ENCODE assay signal across 16 mouse cellular contexts in the genomic region with DNA sequence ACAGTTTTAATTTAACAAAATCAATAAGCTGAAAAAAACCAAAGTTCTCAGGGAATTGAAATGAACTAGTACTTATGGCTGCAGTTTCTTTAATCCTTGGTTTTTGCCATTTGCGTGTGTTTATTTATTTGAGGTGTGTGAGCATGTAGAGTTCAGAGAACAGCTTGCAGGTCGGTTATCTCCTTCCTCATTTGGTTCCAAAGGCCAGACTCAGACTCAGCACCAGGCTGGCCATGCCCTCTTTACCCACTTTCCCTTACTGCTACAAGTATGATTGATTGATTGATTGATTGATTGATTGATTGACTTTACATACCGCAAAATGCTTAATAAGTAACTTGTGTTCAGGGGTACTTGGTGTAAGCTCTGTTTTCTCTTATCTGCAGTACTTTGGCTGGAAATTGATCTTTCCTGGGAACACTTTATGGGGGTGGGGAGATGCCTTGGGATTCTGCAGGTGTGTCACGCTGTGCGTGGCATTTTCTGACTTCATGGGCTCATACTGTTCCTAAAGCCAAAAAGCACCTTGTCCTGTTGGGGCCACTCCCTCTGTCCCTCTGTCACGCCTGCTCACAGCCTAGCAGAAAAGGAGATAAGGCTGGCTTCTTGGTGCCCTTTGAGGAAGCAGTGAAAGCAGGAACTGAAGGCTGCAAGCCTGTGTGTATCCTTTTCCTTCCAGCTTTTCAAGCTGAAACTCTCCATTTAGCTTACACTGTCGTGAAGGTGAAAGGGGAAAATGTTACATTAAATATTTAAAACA.
DNase-seq lines count a peak whose midpoint lies in the region; ATAC-seq and TF ChIP-seq lines count a peak whose summit lies in the region.
"Had no signal": no experiment of that assay in that cellular context is flagged by ENCODE, and none has a peak within 500 bp of the region (broad histone marks: within the 10 kb centered on the region; RNA-seq: fewer than 3 reads in every experiment).

No protein-coding gene starts in this region.

- no peak overlapping the region for H3K4me2 ChIP-seq in forebrain, postnatal 0 days (ENCODE audit: low read depth)
- H3K4me2 ChIP-seq in intestine, embryonic 14.5 days (ENCODE audit: low read length), result no peak overlapping the region
- H3K4me2 ChIP-seq in liver, embryonic 14.5 days (ENCODE audit: low read depth), result peak overlapping the region; percentile 44
- H3K4me2 ChIP-seq in stomach, embryonic 15.5 days, result no peak overlapping the region
- H3K4me2 ChIP-seq: neural tube, embryonic 13.5 days had no signal

- TF ChIP-seq CTCF in forebrain, postnatal 0 days (IDR thresholded peaks at IDR 0.05; ENCODE audit: low read depth), result no peak
- no peak for TF ChIP-seq CTCF in liver, embryonic 14.5 days (IDR thresholded peaks at IDR 0.05; ENCODE audit: low read depth)

- H3K9me3 ChIP-seq in forebrain, postnatal 0 days (ENCODE audit: low read length), result no peaks in the 10 kb centered on the region
- no peaks in the 10 kb centered on the region for H3K9me3 ChIP-seq in forebrain, embryonic 10.5 days
- H3K9me3 ChIP-seq in intestine, embryonic 14.5 days (ENCODE audit: control insufficient read depth, low read length), result no peaks in the 10 kb centered on the region
- H3K9me3 ChIP-seq in liver, embryonic 14.5 days (ENCODE audit: control insufficient read depth, low read length), result no peaks in the 10 kb centered on the region
- H3K9me3 ChIP-seq in stomach, embryonic 15.5 days, result no peaks in the 10 kb centered on the region
- H3K9me3 ChIP-seq: hindbrain, embryonic 10.5 days; neural tube, embryonic 13.5 days had no signal

- H3K27me3 ChIP-seq in forebrain, postnatal 0 days (ENCODE audit: insufficient read depth, low read length), result no peaks in the 10 kb centered on the region
- H3K27me3 ChIP-seq in forebrain, embryonic 10.5 days (ENCODE audit: poor library complexity, severe bottlenecking), result no peaks in the 10 kb centered on the region
- no peaks in the 10 kb centered on the region for H3K27me3 ChIP-seq in intestine, embryonic 14.5 days (replicated peaks; ENCODE audit: control insufficient read depth, insufficient read depth, low read length)
- no peaks in the 10 kb centered on the region for H3K27me3 ChIP-seq in liver, embryonic 14.5 days (ENCODE audit: control insufficient read depth, insufficient read depth, low read length)
- no peaks in the 10 kb centered on the region for H3K27me3 ChIP-seq in stomach, embryonic 15.5 days (replicated peaks)
- H3K27me3 ChIP-seq: neural tube, embryonic 13.5 days had no signal

- 0 out of 2 replicates have a peak overlapping the region, but pooled peaks have one; percentile 35 for H3K27ac ChIP-seq in forebrain, postnatal 0 days (ENCODE audit: low read depth, low read length)
- H3K27ac ChIP-seq in forebrain, embryonic 10.5 days, result no peak overlapping the region
- no peak overlapping the region for H3K27ac ChIP-seq in intestine, embryonic 14.5 days (ENCODE audit: low read depth)
- H3K27ac ChIP-seq in liver, embryonic 14.5 days, result no peak overlapping the region
- peak overlapping the region; percentile 31; the same call in 1 of the 2 replicates for H3K27ac ChIP-seq in stomach, embryonic 15.5 days
- H3K27ac ChIP-seq: hindbrain, embryonic 10.5 days; neural tube, embryonic 13.5 days had no signal

- H3K4me1 ChIP-seq in forebrain, postnatal 0 days (ENCODE audit: insufficient read depth), result peaks cover 16% of the 10 kb centered on the region; the same call in 1 of the 2 replicates
- peaks cover 18% of the 10 kb centered on the region for H3K4me1 ChIP-seq in forebrain, embryonic 10.5 days
- H3K4me1 ChIP-seq in intestine, embryonic 14.5 days (replicated peaks; ENCODE audit: control insufficient read depth, insufficient read depth, low read length), result no peaks in the 10 kb centered on the region
- H3K4me1 ChIP-seq in liver, embryonic 14.5 days (replicated peaks; ENCODE audit: control insufficient read depth in 2 of 2, insufficient read depth in 2 of 2, low read length in 1 of 2), result peaks cover 8 to 20% of the 10 kb centered on the region in 2 experiments
- no peaks in the 10 kb centered on the region for H3K4me1 ChIP-seq in stomach, embryonic 15.5 days

- TF ChIP-seq EP300 in liver, embryonic 14.5 days (IDR thresholded peaks at IDR 0.05; ENCODE audit: low read depth), result no peak

- no peak for DNase-seq in forebrain, postnatal 0 days
- DNase-seq in forebrain, embryonic 10.5 days (ENCODE audit: extremely low spot score, low spot score), result no peak
- peak; percentile 56 for DNase-seq in intestine, embryonic 14.5 days (ENCODE audit: low spot score)
- DNase-seq in liver, embryonic 14.5 days (ENCODE audit: low read depth in 3 of 3, low spot score in 3 of 3), result peak; percentile 22 to 37 (median 31)
- DNase-seq in spleen, postnatal 4 days (ENCODE audit: low spot score in 2 of 2), result no peak
- no peak for DNase-seq in layer of hippocampus, postnatal 36 days
- DNase-seq: adrenal gland, postnatal 14 days; B cell, adult 2 months; cerebellum, adult 9-11 months; kidney, adult 18-20 months had no signal

- H3K4me3 ChIP-seq in forebrain, postnatal 0 days (ENCODE audit: low read depth, low read length), result no peak overlapping the region
- no peak overlapping the region for H3K4me3 ChIP-seq in forebrain, embryonic 10.5 days
- H3K4me3 ChIP-seq in intestine, embryonic 14.5 days (ENCODE audit: low read depth, low read length), result no peak overlapping the region
- H3K4me3 ChIP-seq in liver, embryonic 14.5 days (ENCODE audit: insufficient read depth in 1 of 2, low read depth in 2 of 2, low read length in 2 of 2), result no peak overlapping the region
- no peak overlapping the region for H3K4me3 ChIP-seq in stomach, embryonic 15.5 days (replicated peaks)
- H3K4me3 ChIP-seq: erythroblast, embryonic 14.5 days; hindbrain, embryonic 10.5 days; neural tube, embryonic 13.5 days had no signal

- H3K9ac ChIP-seq in forebrain, postnatal 0 days, result no peak overlapping the region
- H3K9ac ChIP-seq in intestine, embryonic 14.5 days (ENCODE audit: low read length), result no peak overlapping the region
- H3K9ac ChIP-seq in liver, embryonic 14.5 days (replicated peaks), result peak overlapping the region; percentile 27; the same call in 1 of the 2 replicates
- H3K9ac ChIP-seq in stomach, embryonic 15.5 days, result no peak overlapping the region
- H3K9ac ChIP-seq: neural tube, embryonic 13.5 days had no signal

- WGBS in forebrain, postnatal 0 days, result 55% methylated on average over 7 of the region's 7 CpGs
- 79% methylated on average over 7 of the region's 7 CpGs for WGBS in forebrain, embryonic 10.5 days
- 58% methylated on average over 7 of the region's 7 CpGs for WGBS in intestine, embryonic 14.5 days
- WGBS in liver, embryonic 14.5 days (ENCODE audit: insufficient replicate concordance), result 18% methylated on average over 7 of the region's 7 CpGs
- WGBS in stomach, embryonic 15.5 days, result 39% methylated on average over 7 of the region's 7 CpGs

- ATAC-seq in forebrain, postnatal 0 days, result no peak
- 0 out of 2 replicates have a peak, but pooled peaks have one; percentile 23 for ATAC-seq in intestine, embryonic 14.5 days (replicated peaks; ENCODE audit: low FRiP score, low TSS enrichment, low read depth)
- peak; percentile 58; the same call in 1 of the 2 replicates for ATAC-seq in liver, embryonic 14.5 days (ENCODE audit: insufficient read depth)
- peak; percentile 86 for ATAC-seq in stomach, embryonic 15.5 days (ENCODE audit: insufficient read depth, low FRiP score, low read depth)
- ATAC-seq in erythroblast, adult 5-6 weeks (replicated peaks; ENCODE audit: low FRiP score, poor library complexity, severe bottlenecking), result no peak
- ATAC-seq: midbrain, embryonic 16.5 days had no signal

- no peaks in the 10 kb centered on the region for H3K36me3 ChIP-seq in forebrain, postnatal 0 days (ENCODE audit: insufficient read depth)
- no peaks in the 10 kb centered on the region for H3K36me3 ChIP-seq in forebrain, embryonic 10.5 days (replicated peaks)
- no peaks in the 10 kb centered on the region for H3K36me3 ChIP-seq in intestine, embryonic 14.5 days (ENCODE audit: control insufficient read depth, insufficient read depth, low read length)
- H3K36me3 ChIP-seq in liver, embryonic 14.5 days (replicated peaks; ENCODE audit: control insufficient read depth, insufficient read depth, low read depth), result no peaks in the 10 kb centered on the region
- no peaks in the 10 kb centered on the region for H3K36me3 ChIP-seq in stomach, embryonic 15.5 days
- H3K36me3 ChIP-seq: hindbrain, embryonic 10.5 days; neural tube, embryonic 13.5 days had no signal

Comparison
In these comparisons a context has a peak if more than half of its experiments do, and no peak if none do; other contexts are left out.
1. H3K27ac ChIP-seq: peak in forebrain, postnatal 0 days (single experiment) and stomach, embryonic 15.5 days (single experiment); none in forebrain, embryonic 10.5 days (single experiment), intestine, embryonic 14.5 days (single experiment) and liver, embryonic 14.5 days (single experiment).
2. ATAC-seq: peak in intestine, embryonic 14.5 days (single experiment), liver, embryonic 14.5 days (single experiment) and stomach, embryonic 15.5 days (single experiment); none in forebrain, postnatal 0 days (single experiment) and erythroblast, adult 5-6 weeks (single experiment).
3. DNase-seq: peak in intestine, embryonic 14.5 days (single experiment) and liver, embryonic 14.5 days (3 of 3); none in forebrain, postnatal 0 days (single experiment), forebrain, embryonic 10.5 days (single experiment), spleen, postnatal 4 days (0 of 2) and layer of hippocampus, postnatal 36 days (0 of 2).